ENCODE assay signal across 8 mouse cellular contexts in genomic region chr19:37175919-37176318, GRCm38 (mm10). TPM values are rescaled to one million over a fixed set of nuclear protein-coding genes. Genes with fewer than 3 reads are reported as not detected.
DNase-seq lines count a peak whose midpoint lies in the region; ATAC-seq and TF ChIP-seq lines count a peak whose summit lies in the region.

No protein-coding gene starts in this region.

- H3K27me3 ChIP-seq in forebrain, embryonic 16.5 days (replicated peaks; ENCODE audit: control insufficient read depth, insufficient read depth, low read length): no peaks in the 10 kb centered on the region
- H3K27me3 ChIP-seq in kidney, adult 2 months (replicated peaks; ENCODE audit: control insufficient read depth, insufficient read depth, low read length): no peaks in the 10 kb centered on the region
- H3K27me3 ChIP-seq in liver, embryonic 16.5 days (ENCODE audit: control insufficient read depth, insufficient read depth, low read depth, low read length): peaks cover 47% of the 10 kb centered on the region

- peak overlapping the region; percentile 81 for H3K9ac ChIP-seq in forebrain, embryonic 16.5 days (replicated peaks; ENCODE audit: low read depth, low read length)
- H3K9ac ChIP-seq in liver, embryonic 16.5 days (ENCODE audit: low read depth, low read length): no peak overlapping the region

- peak; percentile 5 for DNase-seq in gastrocnemius, postnatal 10 days
- DNase-seq in gastrocnemius, postnatal 25 days: no peak
- peak; percentile 95 for DNase-seq in brain, adult 2 months (ENCODE audit: low read depth, low spot score)
- DNase-seq in kidney, adult 2 months: peak; percentile 69
- DNase-seq in right cerebral cortex, postnatal 14 days: peak; percentile 12
- DNase-seq in natural killer cell, adult 2 months (ENCODE audit: low spot score in 2 of 2): no peak

- no peak for TF ChIP-seq POLR2A in kidney, adult 2 months (IDR thresholded peaks at IDR 0.05; ENCODE audit: low read depth, low read length)

- no peaks in the 10 kb centered on the region for H3K36me3 ChIP-seq in forebrain, embryonic 16.5 days (ENCODE audit: control insufficient read depth, insufficient read depth)
- no peaks in the 10 kb centered on the region for H3K36me3 ChIP-seq in kidney, adult 2 months (ENCODE audit: control insufficient read depth, insufficient read depth, low read length)
- peaks cover 7% of the 10 kb centered on the region for H3K36me3 ChIP-seq in liver, embryonic 16.5 days (ENCODE audit: control insufficient read depth, insufficient read depth)

- ATAC-seq in forebrain, embryonic 16.5 days: no peak
- no peak for ATAC-seq in liver, embryonic 16.5 days (ENCODE audit: low read depth)

- 8% methylated on average over 6 of the region's 6 CpGs for WGBS in forebrain, embryonic 16.5 days
- WGBS in kidney, adult 2 months: 2% methylated on average over 6 of the region's 6 CpGs
- WGBS in liver, embryonic 16.5 days (ENCODE audit: insufficient replicate concordance): 5% methylated on average over 6 of the region's 6 CpGs

- H3K4me3 ChIP-seq in forebrain, embryonic 16.5 days (replicated peaks; ENCODE audit: low read length): peak overlapping the region; percentile 77
- peak overlapping the region; percentile 88 for H3K4me3 ChIP-seq in kidney, adult 2 months (ENCODE audit: insufficient read depth, low read depth, low read length)
- peak overlapping the region; percentile 69 for H3K4me3 ChIP-seq in liver, embryonic 16.5 days (ENCODE audit: low read depth, low read length)

- H3K4me1 ChIP-seq in forebrain, embryonic 16.5 days (replicated peaks; ENCODE audit: control insufficient read depth, insufficient read depth, low read length): peaks cover 35% of the 10 kb centered on the region
- peaks cover 9% of the 10 kb centered on the region; the same call in 1 of the 2 replicates for H3K4me1 ChIP-seq in kidney, adult 2 months (ENCODE audit: control insufficient read depth, insufficient read depth, low read length)
- H3K4me1 ChIP-seq in liver, embryonic 16.5 days (ENCODE audit: control insufficient read depth, low read depth, low read length): peaks cover 36% of the 10 kb centered on the region

- H3K9me3 ChIP-seq in forebrain, embryonic 16.5 days (ENCODE audit: control insufficient read depth, low read length): no peaks in the 10 kb centered on the region
- H3K9me3 ChIP-seq in liver, embryonic 16.5 days (replicated peaks; ENCODE audit: control insufficient read depth, low read length): no peaks in the 10 kb centered on the region

- peak overlapping the region; percentile 94 for H3K4me2 ChIP-seq in forebrain, embryonic 16.5 days (ENCODE audit: low read length)
- peak overlapping the region; percentile 91 for H3K4me2 ChIP-seq in liver, embryonic 16.5 days (ENCODE audit: low read depth, low read length)

- H3K27ac ChIP-seq in forebrain, embryonic 16.5 days (ENCODE audit: low read length): peak overlapping the region; percentile 93
- peak overlapping the region; percentile 100 for H3K27ac ChIP-seq in kidney, adult 2 months (ENCODE audit: insufficient read depth, low read depth, low read length)
- 0 out of 2 replicates have a peak overlapping the region, but pooled peaks have one; percentile 6 for H3K27ac ChIP-seq in liver, embryonic 16.5 days (ENCODE audit: low read length)

- no peak for TF ChIP-seq CTCF in kidney, adult 2 months (conservative IDR thresholded peaks at IDR 0.05; ENCODE audit: insufficient read depth, insufficient read length, low read depth, low read length)

RNA-seq across cellular contexts. Expression of gene March5, which starts 31.4 kb away (rescaled TPM):
- total RNA-seq in gastrocnemius, postnatal 10 days (2021): 10 to 100 TPM; 56.7 to 66.6 TPM
- 10 to 100 TPM; 70.3 to 72.6 TPM for total RNA-seq in gastrocnemius, postnatal 25 days (2021)
- polyA plus RNA-seq in forebrain, embryonic 16.5 days (2015; fragmentation: Nextera tagmentation; extraction: Ambion mirVana): 111 and 130 TPM in 2 replicates
- 32.0 and 43.0 TPM in 2 replicates for polyA plus RNA-seq in kidney, adult 2 months (2012; rRNA removed)
- polyA plus RNA-seq in liver, embryonic 16.5 days (2015; fragmentation: Nextera tagmentation; extraction: Ambion mirVana): 143 and 145 TPM in 2 replicates

RNA-seq across cellular contexts. Expression of gene Cpeb3, which starts 32.5 kb away (rescaled TPM):
- total RNA-seq in gastrocnemius, postnatal 10 days (2021): 10 to 100 TPM; 30.4 to 32.3 TPM
- 10 to 100 TPM; 35.8 to 44.6 TPM for total RNA-seq in gastrocnemius, postnatal 25 days (2021)
- 7.0 and 9.8 TPM in 2 replicates for polyA plus RNA-seq in forebrain, embryonic 16.5 days (2015; fragmentation: Nextera tagmentation; extraction: Ambion mirVana)
- polyA plus RNA-seq in kidney, adult 2 months (2012; rRNA removed): 14.2 and 16.4 TPM in 2 replicates
- polyA plus RNA-seq in liver, embryonic 16.5 days (2015; fragmentation: Nextera tagmentation; extraction: Ambion mirVana): 3.7 and 3.8 TPM in 2 replicates

Comparison
In these comparisons a context has a peak if more than half of its experiments do, and no peak if none do; other contexts are left out.
1. DNase-seq: peak in gastrocnemius, postnatal 10 days (single experiment), brain, adult 2 months (single experiment), kidney, adult 2 months (single experiment) and right cerebral cortex, postnatal 14 days (single experiment); none in gastrocnemius, postnatal 25 days (single experiment) and natural killer cell, adult 2 months (0 of 2).
2. H3K27ac ChIP-seq: peak in every context shown above with its lines; median percentile 100 in kidney, adult 2 months; 93 in forebrain, embryonic 16.5 days; 6 in liver, embryonic 16.5 days.
3. Peak in every context shown above with its lines, with median percentiles within 50 percentile points of each other: H3K4me3 ChIP-seq.